Mouse (Mus musculus) heart, embryonic 12.5 days (tissue): ENCODE measurements around the gene Marc1. TPM values are rescaled to one million over a fixed set of nuclear protein-coding genes. Genes with fewer than 3 reads are reported as not detected.
A peak's percentile ranks its signal among the peaks of the same experiment; 100 is the strongest.

ENCODE experiments used
- ATAC-seq: fragments of 200-750 bp; cut with Nextera tagmentation; 2 replicates; pipeline ENCODE4 v1.8.0; 2017; ENCODE audit warnings: moderate TSS enrichment, moderate library complexity; ENCODE audit not compliant: insufficient number of reproducible peaks, low FRiP score
- H3K27ac ChIP-seq: fragments of 300-500 bp; sonication (generic); 2 replicates; pipeline ENCODE4 v1.5.1; 2016; ENCODE audit warnings: mild to moderate bottlenecking, moderate library complexity; ENCODE audit not compliant: poor library complexity, severe bottlenecking
- H3K27me3 ChIP-seq: fragments of 300-500 bp; sonication (generic); replicated peaks from 2 replicates; pipeline ENCODE4 v1.6.1; 2016; ENCODE audit warnings: mild to moderate bottlenecking, moderate library complexity
- H3K36me3 ChIP-seq: fragments of 300-500 bp; sonication (generic); 2 replicates; pipeline ENCODE4 v1.6.1; 2016; ENCODE audit warnings: mild to moderate bottlenecking, moderate library complexity
- H3K4me1 ChIP-seq: fragments of 300-500 bp; sonication (generic); replicated peaks from 2 replicates; pipeline ENCODE4 v1.6.1; 2016; ENCODE audit warnings: mild to moderate bottlenecking
- H3K4me2 ChIP-seq: fragments of 300-500 bp; sonication (generic); 2 replicates; pipeline ENCODE4 v1.6.1; 2016; ENCODE audit warnings: mild to moderate bottlenecking, moderate library complexity
- H3K4me3 ChIP-seq: fragments of 300-500 bp; sonication (generic); 2 replicates; pipeline ENCODE4 v1.5.1; 2016; ENCODE audit warnings: mild to moderate bottlenecking
- H3K9ac ChIP-seq: fragments of 300-500 bp; sonication (generic); 2 replicates; pipeline ENCODE4 v1.6.1; 2016; ENCODE audit warnings: mild to moderate bottlenecking, moderate library complexity
- H3K9me3 ChIP-seq: fragments of 300-500 bp; sonication (generic); replicated peaks from 2 replicates; pipeline ENCODE4 v1.6.1; 2016; ENCODE audit warnings: mild to moderate bottlenecking, moderate library complexity
- WGBS: fragments of 180-500 bp; shearing (Covaris S2); methylation state at CpG from one replicate; pipeline ENCODE4 v1.1.7; 2016; 5-methylcytosine and 5-hydroxymethylcytosine counted together
- polyA plus RNA-seq: library from polyadenylated mRNA; unstranded; fragments of >200 nt; fragmentation: Nextera tagmentation; extraction: Ambion mirVana; gene quantifications from 2 replicates; pipeline ENCODE4 v1.2.1, GENCODE M21; 2016

Marc1 gene
- polyA plus RNA-seq, 1 experiment from 2014 or later: 0.24 TPM

DNA sequence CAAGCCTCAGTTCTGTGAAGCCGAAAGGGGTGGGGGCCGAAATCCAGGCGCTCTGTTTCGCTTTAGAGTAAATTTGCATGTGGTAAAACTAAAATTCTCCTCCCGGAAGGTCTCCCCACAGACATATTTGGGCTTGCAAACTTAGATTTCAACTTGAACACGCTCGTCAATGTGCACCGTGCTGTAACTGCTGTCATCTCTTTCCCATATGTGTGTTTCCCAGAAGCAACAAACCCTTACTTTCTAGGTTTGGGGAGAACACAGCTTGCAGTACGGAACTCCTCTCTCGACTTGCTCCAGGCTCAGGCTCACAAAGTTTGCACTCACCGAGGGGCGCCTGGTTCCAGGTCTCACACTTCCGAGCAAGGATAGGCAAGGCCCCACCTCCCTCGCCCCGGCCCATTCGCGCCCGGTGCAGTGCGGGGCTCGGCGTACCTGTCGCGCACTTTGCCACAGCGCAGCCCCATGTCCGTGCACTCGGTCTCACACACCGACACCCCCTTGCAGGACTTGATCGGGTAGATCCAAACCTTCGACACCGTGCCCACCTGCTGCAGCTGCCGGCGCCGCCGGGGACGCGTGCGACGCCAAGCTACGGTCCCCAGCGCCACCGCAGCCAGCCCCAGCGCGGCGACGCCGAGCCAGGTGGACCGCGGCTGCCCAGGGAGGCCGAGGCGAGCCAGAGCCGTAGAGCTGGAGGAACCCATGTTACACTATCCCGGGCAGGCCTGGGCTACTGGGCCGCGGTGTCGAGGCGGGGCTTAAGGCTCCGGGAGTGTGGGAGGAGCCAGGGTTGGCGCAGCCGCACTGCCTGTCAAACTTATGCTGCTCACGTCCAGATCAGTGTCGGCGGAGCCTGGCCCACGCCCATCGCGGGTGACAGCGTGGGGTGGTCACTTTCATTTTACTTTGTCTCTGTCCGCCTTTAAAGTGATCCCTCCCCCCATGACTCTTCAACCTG lies 34.3 kb upstream of the Marc1 start:
- Histone ChIP-seq H3K27ac (peak overlapping the region; percentile 72), H3K9me3 (no peaks in the 10 kb centered on the region), H3K4me2 (peak overlapping the region; percentile 83), H3K36me3 (peaks cover 8% of the 10 kb centered on the region), H3K9ac (peak overlapping the region; percentile 94), H3K4me1 (peaks cover 24% of the 10 kb centered on the region), H3K27me3 (peaks cover 16% of the 10 kb centered on the region), H3K4me3 (peak overlapping the region; percentile 85)
- peak; percentile 99 for ATAC-seq
- under 1% methylated on average over 67 of the region's 67 CpGs for WGBS

DNA sequence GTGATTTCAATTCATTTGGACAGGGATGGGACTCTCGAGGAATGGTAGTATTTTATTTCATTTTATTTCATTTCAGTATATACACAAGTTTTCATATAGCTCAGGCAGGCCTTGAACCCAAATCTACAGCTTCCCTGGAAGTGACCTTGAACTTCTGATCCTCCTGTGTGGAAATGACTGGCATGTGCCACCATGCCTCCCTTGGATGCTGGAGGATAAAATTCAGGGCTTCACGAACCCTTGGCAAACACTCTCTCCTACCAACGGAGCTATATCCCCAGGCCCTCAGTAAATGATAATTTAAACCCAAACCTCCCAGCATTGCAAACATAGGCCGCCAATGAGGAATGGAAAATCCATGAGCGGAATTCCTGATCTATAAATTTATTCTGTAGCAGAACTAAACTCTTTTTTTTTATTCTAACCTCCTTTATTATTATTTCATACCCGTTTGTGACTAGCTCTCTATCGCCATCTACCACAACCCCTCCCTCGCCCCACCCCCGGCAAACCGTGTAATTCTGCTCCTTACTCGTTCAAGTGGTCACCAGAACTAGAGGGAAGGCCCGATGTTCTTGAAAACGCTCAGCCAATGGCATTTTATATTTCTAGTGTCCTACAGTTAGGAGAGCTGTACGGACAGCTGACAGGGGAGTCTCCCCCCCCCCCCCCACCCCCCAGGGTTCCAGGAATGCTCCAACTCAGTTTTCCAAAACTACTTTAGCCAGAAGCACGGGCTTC lies 33.4 kb upstream of the Marc1 start:
- peaks cover 16% of the 10 kb centered on the region for H3K36me3 ChIP-seq
- ATAC-seq: no peak
- H3K4me1 ChIP-seq: peaks cover 24% of the 10 kb centered on the region
- H3K9ac ChIP-seq: peak overlapping the region; percentile 94
- H3K27me3 ChIP-seq: peaks cover 12% of the 10 kb centered on the region
- H3K4me3 ChIP-seq: peak overlapping the region; percentile 85
- H3K9me3 ChIP-seq: no peaks in the 10 kb centered on the region
- peak overlapping the region; percentile 83 for H3K4me2 ChIP-seq
- 20% methylated on average over 15 of the region's 15 CpGs for WGBS
- H3K27ac ChIP-seq: peak overlapping the region; percentile 72

DNA sequence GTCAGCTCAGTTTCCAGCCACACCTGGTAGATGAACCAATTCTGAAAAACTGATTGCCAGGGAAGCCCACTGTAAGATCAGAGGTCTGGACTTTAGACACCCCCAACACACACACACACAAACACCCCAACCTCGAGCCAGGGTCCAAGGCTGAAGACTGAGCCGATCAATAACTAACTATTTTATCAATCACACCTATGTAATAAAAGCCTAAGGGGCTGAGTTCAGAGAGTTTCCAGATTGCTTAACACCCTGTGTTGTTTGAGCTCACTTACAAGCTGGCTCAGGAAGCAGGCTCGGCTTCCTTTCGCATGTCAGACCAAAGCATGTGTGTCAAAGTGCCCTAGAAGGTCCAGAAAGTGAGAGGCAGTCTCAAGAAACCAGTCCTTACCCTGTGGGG lies 26.5 kb upstream of the Marc1 start:
- Histone ChIP-seq H3K9ac (no peak overlapping the region), H3K4me1 (peaks cover 12% of the 10 kb centered on the region; the same call in 1 of the 2 replicates), H3K36me3 (peaks cover 56% of the 10 kb centered on the region), H3K9me3 (no peaks in the 10 kb centered on the region), H3K4me3 (no peak overlapping the region), H3K27ac (no peak overlapping the region), H3K4me2 (no peak overlapping the region), H3K27me3 (no peaks in the 10 kb centered on the region)
- WGBS: 82% methylated on average over 4 of the region's 4 CpGs
- no peak for ATAC-seq

DNA sequence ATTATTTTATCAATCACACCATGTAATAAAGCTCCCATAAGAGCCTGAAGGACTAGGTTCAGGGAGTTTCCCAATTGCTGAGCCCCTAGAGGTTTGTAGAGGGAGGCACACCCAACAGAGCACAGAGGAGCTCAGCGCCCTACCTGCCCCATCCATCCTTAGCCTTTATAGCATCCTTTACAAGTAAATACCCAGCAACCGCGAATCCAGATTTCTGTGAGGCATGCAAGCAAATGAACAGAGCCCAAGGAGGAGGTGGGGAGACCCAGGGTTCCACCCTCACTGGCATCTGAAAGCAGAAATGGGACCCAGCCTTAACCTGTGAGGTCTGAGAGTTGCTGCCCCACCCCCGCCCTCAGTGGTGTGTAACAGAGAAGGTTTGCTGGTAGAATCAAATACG lies 25.2 kb upstream of the Marc1 start:
- H3K27ac ChIP-seq: no peak overlapping the region
- WGBS: 75% methylated on average over 5 of the region's 5 CpGs
- peaks cover 69% of the 10 kb centered on the region for H3K36me3 ChIP-seq
- no peak for ATAC-seq
- no peak overlapping the region for H3K9ac ChIP-seq
- no peaks in the 10 kb centered on the region for H3K27me3 ChIP-seq
- H3K4me1 ChIP-seq: peaks cover 1% of the 10 kb centered on the region; the same call in 1 of the 2 replicates
- no peak overlapping the region for H3K4me2 ChIP-seq
- H3K9me3 ChIP-seq: no peaks in the 10 kb centered on the region
- H3K4me3 ChIP-seq: no peak overlapping the region

- H3K36me3 ChIP-seq: peaks cover 71% of the 10 kb centered on the region
- no peak for ATAC-seq
Measured at GRCm38 (mm10) chr1:184833499-184833898, 22.4 kb upstream of the Marc1 start.

DNA sequence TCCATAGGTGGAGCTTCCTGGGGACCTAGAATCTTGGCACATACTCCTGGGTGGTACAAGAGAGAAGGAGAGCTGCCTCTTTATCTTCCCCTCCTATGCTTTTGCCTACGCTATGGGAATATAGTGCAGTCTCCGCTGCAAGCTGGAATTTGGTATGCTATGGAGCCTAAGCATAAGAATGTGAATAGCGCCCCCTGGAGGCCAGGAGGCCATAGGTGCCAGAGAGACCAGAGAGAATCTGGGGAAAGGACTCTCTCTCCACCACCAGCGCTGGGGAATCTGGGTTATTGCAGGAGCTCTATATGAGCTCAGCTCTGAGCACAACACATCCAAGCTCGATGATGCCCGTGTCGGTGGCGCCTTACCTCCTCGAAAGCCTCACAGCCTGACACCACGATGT lies 21.1 kb upstream of the Marc1 start:
- Histone ChIP-seq H3K36me3 (peaks cover 69% of the 10 kb centered on the region), H3K27me3 (no peaks in the 10 kb centered on the region), H3K4me1 (peaks cover 3% of the 10 kb centered on the region), H3K4me2 (no peak overlapping the region), H3K27ac (no peak overlapping the region), H3K4me3 (no peak overlapping the region), H3K9ac (no peak overlapping the region), H3K9me3 (no peaks in the 10 kb centered on the region)
- no peak for ATAC-seq
- 81% methylated on average over 10 of the region's 10 CpGs for WGBS

More at GRCm38 (mm10) chr1:184833499-184833898, 22.4 kb upstream of the Marc1 start:
- no peaks in the 10 kb centered on the region for H3K9me3 ChIP-seq
- H3K27ac ChIP-seq: no peak overlapping the region
- H3K4me2 ChIP-seq: no peak overlapping the region
- no peaks in the 10 kb centered on the region for H3K4me1 ChIP-seq
- H3K27me3 ChIP-seq: no peaks in the 10 kb centered on the region
- no peak overlapping the region for H3K4me3 ChIP-seq
- no peak overlapping the region for H3K9ac ChIP-seq
- 75% methylated on average over 7 of the region's 7 CpGs for WGBS

GRCm38 (mm10) chr1:184829897-184830296 lies 18.8 kb upstream of the Marc1 start:
- no peak overlapping the region for H3K4me2 ChIP-seq
- no peaks in the 10 kb centered on the region for H3K27me3 ChIP-seq
- no peak overlapping the region for H3K27ac ChIP-seq
- WGBS: 85% methylated on average over 8 of the region's 8 CpGs
- H3K4me3 ChIP-seq: no peak overlapping the region
- peaks cover 7% of the 10 kb centered on the region for H3K4me1 ChIP-seq
- peaks cover 48% of the 10 kb centered on the region for H3K36me3 ChIP-seq
- H3K9me3 ChIP-seq: no peaks in the 10 kb centered on the region
- no peak overlapping the region for H3K9ac ChIP-seq
- no peak for ATAC-seq

- H3K27me3 ChIP-seq: no peaks in the 10 kb centered on the region
- H3K4me3 ChIP-seq: peak overlapping the region; percentile 34
- H3K9me3 ChIP-seq: no peaks in the 10 kb centered on the region
- 29% methylated on average over 23 of the region's 23 CpGs for WGBS
- peak overlapping the region; percentile 45; the same call in 1 of the 2 replicates for H3K9ac ChIP-seq
- no peak overlapping the region for H3K27ac ChIP-seq
- peaks cover 10% of the 10 kb centered on the region for H3K4me1 ChIP-seq
- H3K36me3 ChIP-seq: peaks cover 30% of the 10 kb centered on the region
- H3K4me2 ChIP-seq: peak overlapping the region; percentile 67
- ATAC-seq: no peak
Measured at GRCm38 (mm10) chr1:184827175-184827701, 16.1 kb upstream of the Marc1 start.

- no peak overlapping the region for H3K27ac ChIP-seq
- peak overlapping the region; percentile 37 for H3K4me2 ChIP-seq
- WGBS: 25% methylated on average over 11 of the region's 11 CpGs
- H3K4me3 ChIP-seq: no peak overlapping the region
- H3K9me3 ChIP-seq: no peaks in the 10 kb centered on the region
- H3K9ac ChIP-seq: no peak overlapping the region
- no peaks in the 10 kb centered on the region for H3K27me3 ChIP-seq
- peaks cover 17% of the 10 kb centered on the region for H3K36me3 ChIP-seq
- no peak for ATAC-seq
- H3K4me1 ChIP-seq: peaks cover 10% of the 10 kb centered on the region
Measured at GRCm38 (mm10) chr1:184825093-184825492, 14.0 kb upstream of the Marc1 start.

DNA sequence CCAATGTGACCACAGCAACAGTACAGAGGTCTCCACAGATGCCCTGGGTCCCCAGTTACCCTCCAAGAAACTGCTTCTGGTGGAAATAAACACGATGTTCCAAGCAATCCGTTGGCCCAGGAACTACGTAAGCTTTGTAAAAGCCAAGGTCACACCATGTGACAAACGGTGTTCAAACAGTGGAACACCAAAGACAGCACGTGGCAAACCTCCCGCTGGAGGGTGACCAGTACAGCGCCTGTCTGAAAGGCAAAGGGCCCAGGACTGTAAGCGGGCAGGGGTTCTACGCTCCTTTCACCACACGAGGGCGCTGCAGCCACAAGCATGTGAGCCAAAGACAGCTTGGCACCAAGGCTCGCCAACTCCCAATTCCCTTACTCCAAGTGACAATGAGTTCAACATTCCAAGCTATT lies 13.3 kb upstream of the Marc1 start:
- Histone ChIP-seq H3K27ac (no peak overlapping the region), H3K27me3 (no peaks in the 10 kb centered on the region), H3K9me3 (no peaks in the 10 kb centered on the region), H3K4me1 (peaks cover 10% of the 10 kb centered on the region), H3K4me3 (no peak overlapping the region), H3K36me3 (peaks cover 14% of the 10 kb centered on the region), H3K9ac (no peak overlapping the region), H3K4me2 (peak overlapping the region; percentile 37)
- peak; percentile 83 for ATAC-seq
- 5% methylated on average over 12 of the region's 12 CpGs for WGBS

DNA sequence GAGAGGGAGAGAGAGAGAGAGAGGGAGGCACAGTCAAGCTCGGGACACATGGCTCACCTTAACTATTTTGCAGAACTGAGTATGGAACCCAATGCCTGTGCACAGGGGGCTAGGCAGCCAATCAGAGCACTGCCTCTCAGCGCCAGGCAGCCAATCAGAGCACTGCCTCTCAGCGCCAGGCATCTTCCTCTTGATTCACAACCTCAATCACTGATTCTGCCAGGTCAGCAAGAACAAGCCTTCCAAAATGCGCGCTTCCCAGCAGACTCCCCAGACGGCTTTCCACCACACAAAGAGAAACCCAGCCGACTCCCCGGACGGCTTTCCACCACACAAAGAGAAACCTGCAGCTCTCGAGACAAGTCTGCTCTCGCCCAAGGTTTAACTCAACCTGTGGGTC lies 11.6 kb upstream of the Marc1 start:
- peaks cover 10% of the 10 kb centered on the region for H3K4me1 ChIP-seq
- no peak overlapping the region for H3K9ac ChIP-seq
- no peaks in the 10 kb centered on the region for H3K27me3 ChIP-seq
- H3K4me2 ChIP-seq: peak overlapping the region; percentile 54
- WGBS: 22% methylated on average over 11 of the region's 11 CpGs
- no peak overlapping the region for H3K4me3 ChIP-seq
- no peak for ATAC-seq
- no peak overlapping the region for H3K27ac ChIP-seq
- no peaks in the 10 kb centered on the region for H3K9me3 ChIP-seq
- H3K36me3 ChIP-seq: peaks cover 27% of the 10 kb centered on the region
